Mouse (Mus musculus) CH12.LX (cell line): ENCODE data around the gene Trarg1.

Source experiments
- E2F4 ChIP-seq: IDR thresholded peaks from 2 replicates; pipeline ENCODE4 v1.6.1; 2011; ENCODE audit warnings: low read depth, low read length, improper control_type of control experiment; ENCODE audit not compliant: insufficient replicate concordance
- MAFK ChIP-seq: IDR thresholded peaks from 2 replicates; pipeline ENCODE4 v1.6.1; 2011; ENCODE audit warnings: low read length, improper control_type of control experiment; ENCODE audit not compliant: insufficient replicate concordance
- MXI1 ChIP-seq: IDR thresholded peaks from 2 replicates; pipeline ENCODE4 v1.6.1; 2011; ENCODE audit warnings: mild to moderate bottlenecking, low read depth, low read length, improper control_type of control experiment
- NELFE ChIP-seq: IDR thresholded peaks from 2 replicates; pipeline ENCODE4 v1.6.1; 2011; ENCODE audit warnings: low read depth, low read length, improper control_type of control experiment
- RAD21 ChIP-seq: IDR thresholded peaks from 2 replicates; pipeline ENCODE4 v1.6.1; 2011; ENCODE audit warnings: low read depth, mild to moderate bottlenecking, low read length, improper control_type of control experiment, moderate library complexity

DNA sequence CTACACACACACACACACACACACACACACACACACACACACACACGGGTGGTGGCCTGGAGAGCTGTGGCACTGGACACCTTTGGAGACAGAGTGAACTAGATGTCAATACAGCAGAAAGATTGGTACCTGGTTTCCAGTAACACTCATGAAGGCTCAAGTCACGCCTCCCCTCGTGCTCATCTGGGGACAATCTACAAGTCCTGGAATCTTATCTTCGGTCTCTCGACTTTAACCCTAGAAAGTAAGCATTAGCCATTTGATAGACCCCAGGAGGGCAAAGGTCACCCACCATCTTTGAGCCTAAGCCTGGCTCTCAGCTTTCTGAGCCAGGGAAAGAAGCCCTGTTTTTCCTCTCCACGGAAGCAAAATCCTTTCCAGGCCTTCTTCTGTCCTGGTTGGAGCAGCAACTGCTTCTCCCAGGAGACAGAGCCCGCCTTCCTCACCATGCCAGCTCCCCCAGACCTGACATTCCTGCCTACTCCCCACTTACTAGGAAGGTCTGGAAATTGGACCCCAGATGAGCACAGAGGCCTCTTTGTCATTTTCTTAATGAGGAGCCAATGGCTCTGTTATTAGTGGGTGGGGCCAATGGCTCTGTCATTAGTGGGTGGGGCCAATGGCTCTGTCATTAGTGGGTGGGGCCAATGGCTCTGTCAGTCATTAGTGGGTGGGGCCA lies 17.7 kb upstream of the Trarg1 start:
- TF ChIP-seq MXI1 = no peak
- no peak for TF ChIP-seq NELFE
- no peak for TF ChIP-seq E2F4
- TF ChIP-seq RAD21 = no peak
- no peak for TF ChIP-seq MAFK
